Mouse (Mus musculus) forebrain, embryonic 12.5 days (tissue): ENCODE data around the gene 2700081O15Rik. TPM values are rescaled to one million over a fixed set of nuclear protein-coding genes. Genes with fewer than 3 reads are reported as not detected.
A peak's percentile ranks its signal among the peaks of the same experiment; 100 is the strongest.
"Not testable (repeated sequence)": the region's sequence is repeated elsewhere in the genome, so short reads cannot be mapped to it uniquely, and the experiment has no call there.

Experiments used
- ATAC-seq: fragments of 200-750 bp; cut with Nextera tagmentation; 2 replicates; pipeline ENCODE4 v1.8.0; 2017; ENCODE audit warnings: moderate TSS enrichment; ENCODE audit not compliant: low FRiP score
- H3K27ac ChIP-seq: fragments of 300-500 bp; sonication (generic); 2 replicates; pipeline ENCODE4 v1.5.1; 2016; ENCODE audit warnings: mild to moderate bottlenecking
- H3K27me3 ChIP-seq: fragments of 300-500 bp; sonication (generic); 2 replicates; pipeline ENCODE4 v1.6.1; 2016; ENCODE audit warnings: mild to moderate bottlenecking
- H3K36me3 ChIP-seq: fragments of 300-500 bp; sonication (generic); replicated peaks from 2 replicates; pipeline ENCODE4 v1.6.1; 2016; ENCODE audit warnings: mild to moderate bottlenecking
- H3K4me1 ChIP-seq: fragments of 300-500 bp; sonication (generic); 2 replicates; pipeline ENCODE4 v1.6.1; 2016
- H3K4me2 ChIP-seq: fragments of 300-500 bp; sonication (generic); 2 replicates; pipeline ENCODE4 v1.6.1; 2016; ENCODE audit warnings: mild to moderate bottlenecking, moderate library complexity
- H3K4me3 ChIP-seq: fragments of 300-500 bp; sonication (generic); replicated peaks from 2 replicates; pipeline ENCODE4 v1.5.1; 2016; ENCODE audit warnings: mild to moderate bottlenecking
- H3K9ac ChIP-seq: fragments of 300-500 bp; sonication (generic); 2 replicates; pipeline ENCODE4 v1.6.1; 2016; ENCODE audit warnings: mild to moderate bottlenecking
- H3K9me3 ChIP-seq: fragments of 300-500 bp; sonication (generic); 2 replicates; pipeline ENCODE4 v1.6.1; 2016
- WGBS: fragments of 180-500 bp; shearing (Covaris S2); methylation state at CpG from one replicate; pipeline ENCODE4 v1.1.7; 2016; 5-methylcytosine and 5-hydroxymethylcytosine counted together
- polyA plus RNA-seq: library from polyadenylated mRNA; unstranded; fragments of >200 nt; fragmentation: Nextera tagmentation; extraction: Ambion mirVana; gene quantifications from 2 replicates; pipeline ENCODE4 v1.2.1, GENCODE M21; 2016

2700081O15Rik gene
- 16.3 and 18.6 TPM in 2 replicates for polyA plus RNA-seq

DNA sequence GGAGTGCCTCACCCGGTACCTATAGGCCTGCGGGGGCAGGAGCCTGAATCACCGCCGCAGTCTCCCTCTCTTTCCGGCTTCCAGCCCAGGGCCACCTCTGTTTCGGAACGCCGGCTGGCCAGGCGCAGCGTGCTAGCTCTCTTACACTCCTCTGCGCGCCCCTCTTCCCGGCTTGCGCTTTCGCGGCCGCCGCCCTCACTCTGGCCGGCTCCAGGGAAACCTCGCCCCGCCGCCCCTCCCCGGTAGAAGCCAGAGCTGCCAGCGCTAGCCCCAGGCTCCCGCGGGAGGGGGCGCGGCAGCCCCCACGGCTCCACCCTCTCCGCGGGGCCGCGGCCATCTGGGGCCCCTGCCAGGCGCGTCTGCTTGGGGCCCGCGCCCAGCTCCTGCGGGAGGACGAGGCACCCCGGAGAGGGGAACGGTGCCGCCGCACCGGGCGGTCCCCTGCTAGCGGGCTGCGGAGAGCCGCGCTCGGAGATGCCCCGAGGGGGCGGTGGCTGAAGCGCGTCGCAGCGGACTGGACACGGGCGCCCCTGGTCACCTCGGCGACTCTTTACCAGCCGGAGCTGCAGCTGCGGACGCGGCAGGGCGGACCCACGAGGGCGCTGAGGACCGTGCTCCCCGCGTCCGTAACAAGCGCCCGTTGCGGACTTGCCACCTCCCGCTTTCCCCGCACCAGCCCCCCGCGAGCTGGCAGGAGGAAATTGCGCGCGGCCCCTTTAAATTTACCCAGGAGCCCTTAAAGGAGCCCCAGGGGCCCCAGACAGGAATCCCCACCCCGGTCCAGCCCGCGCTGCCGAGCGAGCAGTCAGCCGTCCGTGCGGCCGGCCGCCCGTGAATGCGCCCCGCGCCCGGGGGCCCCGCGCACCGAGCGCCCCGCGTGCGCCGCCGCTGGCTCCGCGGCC, at the start of gene 2700081O15Rik:
Gene 2700081O15Rik (plus strand): TSS at position 792 of the 902 bp plus-strand sequence.
- Histone ChIP-seq H3K4me2 (peak within 1 kb of the TSS; percentile 77), H3K27me3 (peaks cover 5% of the 10 kb centered on the region; the same call in 1 of the 2 replicates), H3K4me3 (peak within 1 kb of the TSS; percentile 95), H3K9me3 (no peaks in the 10 kb centered on the region), H3K27ac (peak within 1 kb of the TSS; percentile 98), H3K4me1 (peaks cover 46% of the 10 kb centered on the region), H3K36me3 (peaks cover 23% of the 10 kb centered on the region), H3K9ac (peak within 1 kb of the TSS; percentile 99)
- under 1% methylated on average over 83 of the region's 107 CpGs for WGBS
- ATAC-seq: peak; percentile 74

DNA sequence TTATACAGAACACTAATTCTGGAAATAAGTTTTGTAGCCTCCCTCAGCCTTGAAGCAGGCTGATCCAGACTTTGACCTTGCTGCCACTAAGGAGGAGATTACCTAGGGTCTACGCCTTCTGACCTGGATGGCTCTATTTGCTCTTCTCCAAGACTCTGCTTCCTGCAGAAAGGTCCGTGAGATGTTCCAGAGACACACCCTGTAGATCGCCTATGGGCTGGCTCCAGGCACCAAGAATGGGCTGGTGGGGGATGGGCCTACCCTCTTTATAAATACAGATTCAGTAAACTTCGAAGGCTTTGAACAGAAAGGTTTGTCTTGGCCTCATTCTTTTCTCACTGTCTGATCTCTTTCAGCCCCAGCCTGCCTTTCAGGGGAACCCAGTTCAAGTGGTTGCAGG, 48.0 kb upstream of the 2700081O15Rik start:
- not testable (repeated sequence) for H3K27ac ChIP-seq, ATAC-seq, H3K4me3 ChIP-seq, H3K4me1 ChIP-seq, H3K9me3 ChIP-seq, H3K27me3 ChIP-seq, H3K9ac ChIP-seq, H3K4me2 ChIP-seq
- 94% methylated on average over 4 of the region's 4 CpGs for WGBS
- H3K36me3 ChIP-seq: peaks cover 79% of the 10 kb centered on the region

DNA sequence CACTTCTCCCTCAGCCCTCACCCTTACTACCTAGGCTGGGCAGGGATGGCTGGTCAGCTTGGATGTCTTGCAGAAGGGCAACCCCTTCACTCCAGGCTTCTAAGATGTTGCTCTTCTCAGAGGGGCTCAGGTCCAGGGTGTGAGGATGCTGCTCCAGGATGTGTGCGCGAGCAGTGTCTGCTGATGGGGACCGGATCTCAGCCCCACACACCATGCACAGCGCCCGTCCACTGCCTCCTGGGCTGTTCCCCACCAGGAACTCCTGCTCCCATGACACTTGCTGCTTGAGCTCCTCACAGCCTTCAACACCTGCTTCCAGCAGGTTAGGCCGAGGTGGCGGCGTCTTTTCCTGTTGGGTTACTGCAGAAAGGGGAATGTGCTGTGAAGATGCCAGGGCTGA, 42.9 kb upstream of the 2700081O15Rik start:
- no peak overlapping the region for H3K4me2 ChIP-seq
- H3K9me3 ChIP-seq: no peaks in the 10 kb centered on the region
- no peak overlapping the region for H3K27ac ChIP-seq
- no peak overlapping the region for H3K9ac ChIP-seq
- no peak for ATAC-seq
- peaks cover 79% of the 10 kb centered on the region for H3K36me3 ChIP-seq
- peaks cover 3% of the 10 kb centered on the region; the same call in 1 of the 2 replicates for H3K4me1 ChIP-seq
- no peaks in the 10 kb centered on the region for H3K27me3 ChIP-seq
- H3K4me3 ChIP-seq: no peak overlapping the region
- 98% methylated on average over 8 of the region's 8 CpGs for WGBS

DNA sequence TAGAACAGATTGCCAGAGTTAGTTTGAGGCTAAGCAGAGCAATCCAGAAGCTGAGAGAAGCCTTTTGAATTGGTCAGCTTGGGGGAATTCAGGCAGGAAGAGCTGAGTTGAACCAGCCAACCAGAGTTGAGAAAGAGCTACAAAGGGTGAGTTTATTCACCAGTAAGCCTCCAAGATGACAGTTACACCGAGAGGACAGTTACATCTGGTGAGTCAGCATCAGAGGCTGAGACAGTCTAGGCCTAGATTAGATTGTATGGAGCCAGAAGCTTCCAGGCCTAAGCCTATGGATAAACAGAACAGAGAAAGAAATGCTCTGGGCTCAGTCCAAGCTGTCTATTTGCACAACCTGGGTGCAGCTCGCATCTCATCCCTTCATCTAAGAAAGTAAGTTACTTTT, 39.8 kb upstream of the 2700081O15Rik start:
- H3K4me3 ChIP-seq: no peak overlapping the region
- H3K9ac ChIP-seq: no peak overlapping the region
- ATAC-seq: no peak
- no peak overlapping the region for H3K4me2 ChIP-seq
- peaks cover 54% of the 10 kb centered on the region for H3K36me3 ChIP-seq
- peaks cover 27% of the 10 kb centered on the region for H3K4me1 ChIP-seq
- H3K27me3 ChIP-seq: no peaks in the 10 kb centered on the region
- H3K9me3 ChIP-seq: no peaks in the 10 kb centered on the region
- WGBS: 90% methylated on average over 2 of the region's 2 CpGs
- H3K27ac ChIP-seq: no peak overlapping the region

DNA sequence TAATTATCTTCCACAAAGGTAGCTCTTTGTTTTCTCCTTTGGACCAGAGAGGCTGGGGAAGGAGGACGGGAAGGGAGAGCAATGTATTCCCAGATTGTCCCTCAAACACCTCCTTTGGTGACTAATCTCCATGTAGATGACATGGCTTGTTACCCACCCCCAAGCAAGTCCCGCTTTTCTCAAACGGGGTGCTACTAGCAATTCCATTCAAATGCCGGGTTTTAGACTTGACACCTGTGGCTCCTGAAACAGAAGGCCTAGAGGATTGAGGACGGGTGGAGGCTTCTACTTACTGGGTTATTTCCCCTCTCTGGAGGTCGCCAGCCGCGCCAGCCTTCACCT, 35.5 kb upstream of the 2700081O15Rik start:
- Histone ChIP-seq H3K9me3 (no peaks in the 10 kb centered on the region), H3K27ac (peak overlapping the region; percentile 97), H3K27me3 (no peaks in the 10 kb centered on the region), H3K36me3 (peaks cover 12% of the 10 kb centered on the region), H3K4me3 (peak overlapping the region; percentile 88), H3K4me1 (peaks cover 46% of the 10 kb centered on the region), H3K4me2 (peak overlapping the region; percentile 80), H3K9ac (peak overlapping the region; percentile 92)
- no peak for ATAC-seq
- 2% methylated on average over 8 of the region's 8 CpGs for WGBS

DNA sequence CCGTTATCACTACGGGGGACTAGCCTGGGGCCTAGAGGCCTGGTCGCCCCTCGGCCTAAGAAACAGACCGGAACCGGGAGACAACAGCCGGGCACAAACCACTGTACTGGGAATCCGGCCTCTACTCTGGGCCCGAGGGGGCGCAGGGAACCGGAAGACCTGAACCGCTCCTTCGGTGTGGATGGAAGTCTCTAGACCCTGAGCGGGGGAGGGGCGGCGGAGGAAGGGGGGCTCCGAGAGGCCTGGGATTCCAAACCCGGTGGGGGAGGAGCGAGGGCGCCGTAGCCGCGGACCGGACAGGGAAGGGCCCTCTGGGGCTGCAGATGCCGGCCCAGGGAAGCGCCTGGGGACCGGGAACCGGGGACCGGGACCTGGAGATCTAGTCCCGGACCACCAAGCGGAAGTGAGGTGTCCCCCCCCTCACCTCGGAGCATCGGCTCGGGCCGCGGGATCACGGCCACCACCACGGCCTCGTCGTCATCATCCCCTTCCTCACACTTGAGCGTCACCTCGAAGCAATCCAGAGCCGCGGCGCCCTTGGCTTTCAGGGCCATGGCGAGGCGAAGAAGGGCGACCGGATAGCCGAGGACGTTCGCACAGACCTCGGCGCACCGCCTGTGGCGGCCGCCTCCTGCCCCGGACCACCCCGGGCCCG, 35.0 kb upstream of the 2700081O15Rik start:
- Histone ChIP-seq H3K4me1 (peaks cover 46% of the 10 kb centered on the region), H3K27ac (peak overlapping the region; percentile 97), H3K9ac (peak overlapping the region; percentile 92), H3K27me3 (no peaks in the 10 kb centered on the region), H3K36me3 (peaks cover 11% of the 10 kb centered on the region), H3K4me2 (peak overlapping the region; percentile 80), H3K4me3 (peak overlapping the region; percentile 88), H3K9me3 (no peaks in the 10 kb centered on the region)
- 1% methylated on average over 52 of the region's 60 CpGs for WGBS
- peak; percentile 54 for ATAC-seq

DNA sequence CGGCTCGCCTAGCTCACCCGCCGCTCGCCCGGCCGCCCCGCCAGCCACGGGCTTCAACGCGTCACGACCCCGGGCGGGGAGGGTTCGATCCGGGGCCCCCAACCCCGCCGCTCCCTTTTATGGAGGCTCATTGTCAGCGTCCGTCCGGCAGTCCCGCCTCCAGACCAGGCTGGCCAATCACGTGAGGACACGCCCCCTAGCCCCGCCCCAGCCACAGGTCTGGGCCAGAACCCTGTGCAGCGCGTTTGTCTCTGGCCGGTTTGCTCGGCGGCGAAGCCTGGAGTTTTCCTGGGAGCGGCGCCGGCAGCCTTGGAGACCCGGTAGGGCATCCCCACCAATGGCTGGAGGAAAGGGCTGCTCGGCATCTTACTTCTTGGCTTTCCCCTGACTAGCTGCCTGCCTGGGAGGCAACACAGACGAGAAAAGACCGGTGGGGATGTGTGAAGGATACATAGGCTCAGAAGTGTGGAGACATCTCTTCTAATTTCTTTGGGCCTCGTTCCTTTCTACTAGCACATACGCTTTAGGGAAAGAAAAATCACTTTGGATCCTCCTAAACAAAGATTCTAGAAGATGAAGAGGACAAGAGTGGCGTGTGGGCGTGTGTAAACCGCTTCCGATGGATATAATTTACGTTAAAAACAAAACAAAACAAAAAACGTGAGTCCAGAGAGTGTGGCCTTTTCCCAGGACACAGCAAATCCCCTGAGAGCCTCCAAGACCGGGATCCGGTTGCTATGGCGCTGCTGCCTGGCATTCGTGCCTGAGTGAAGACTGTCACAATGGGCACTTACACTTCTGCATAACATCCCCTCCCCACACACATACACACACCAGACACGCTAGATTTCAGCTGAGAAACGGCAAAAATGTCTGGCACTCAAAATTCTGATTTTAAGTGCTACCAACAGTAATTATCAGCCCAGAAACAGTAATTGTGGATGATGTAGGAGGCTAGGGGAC, 34.2 kb upstream of the 2700081O15Rik start, which contains the start of gene Spindoc:
Gene Spindoc (minus strand): TSS at position 92 of the 963 bp plus-strand sequence.
- no peaks in the 10 kb centered on the region for H3K27me3 ChIP-seq
- peak within 1 kb of the TSS; percentile 88 for H3K4me3 ChIP-seq
- peak within 1 kb of the TSS; percentile 97 for H3K27ac ChIP-seq
- ATAC-seq: peak; percentile 100
- no peaks in the 10 kb centered on the region for H3K9me3 ChIP-seq
- peak within 1 kb of the TSS; percentile 92 for H3K9ac ChIP-seq
- H3K4me1 ChIP-seq: peaks cover 46% of the 10 kb centered on the region
- WGBS: under 1% methylated on average over 52 of the region's 52 CpGs
- peaks cover 11% of the 10 kb centered on the region for H3K36me3 ChIP-seq
- H3K4me2 ChIP-seq: peak within 1 kb of the TSS; percentile 80

DNA sequence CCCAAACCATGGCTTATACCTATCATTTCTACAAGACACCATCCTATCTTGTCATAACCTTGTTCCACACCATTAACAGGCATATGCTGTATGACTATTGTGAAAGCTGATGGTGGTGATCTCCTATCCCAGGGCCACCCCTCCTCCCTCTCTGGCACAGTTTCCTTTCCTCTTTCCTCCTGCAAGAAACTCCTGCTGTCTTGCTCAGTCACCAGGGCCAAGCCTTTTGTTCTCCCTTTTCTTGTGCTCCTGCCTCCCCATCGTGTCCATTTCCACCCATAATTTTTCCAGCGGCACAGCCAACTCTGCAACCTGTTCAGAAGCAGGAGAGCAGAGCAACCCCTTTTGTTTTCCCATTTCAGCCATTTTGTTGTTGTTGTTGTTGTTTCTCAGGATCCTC, 31.4 kb upstream of the 2700081O15Rik start:
- no peak overlapping the region for H3K9ac ChIP-seq
- peaks cover 3% of the 10 kb centered on the region; the same call in 1 of the 2 replicates for H3K36me3 ChIP-seq
- H3K27ac ChIP-seq: no peak overlapping the region
- WGBS: 39% methylated on average over 2 of the region's 2 CpGs
- no peak overlapping the region for H3K4me3 ChIP-seq
- no peak overlapping the region for H3K4me2 ChIP-seq
- H3K9me3 ChIP-seq: peaks cover 11% of the 10 kb centered on the region; the same call in 1 of the 2 replicates
- H3K27me3 ChIP-seq: no peaks in the 10 kb centered on the region
- H3K4me1 ChIP-seq: peaks cover 29% of the 10 kb centered on the region
- no peak for ATAC-seq

DNA sequence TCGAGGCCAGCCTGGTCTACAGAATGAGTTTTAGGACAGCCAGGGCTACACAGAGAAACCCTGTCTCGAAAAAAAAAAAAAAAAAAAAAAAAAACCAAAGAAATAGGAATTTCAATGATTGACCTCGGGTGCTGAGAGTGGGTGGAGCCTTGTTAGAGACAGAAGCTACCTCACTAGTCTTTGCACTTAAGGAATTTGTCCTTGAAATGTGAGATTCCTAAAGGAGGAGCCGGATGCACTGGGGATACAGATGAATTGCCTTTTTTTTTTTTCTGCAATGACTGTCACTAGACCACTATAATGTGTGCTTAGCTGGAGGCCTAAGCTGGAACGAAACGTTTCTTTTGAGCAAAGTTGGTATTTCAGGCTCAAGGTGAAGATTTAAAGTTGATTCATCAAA, 28.9 kb upstream of the 2700081O15Rik start:
- Histone ChIP-seq H3K36me3 (peaks cover 3% of the 10 kb centered on the region; the same call in 1 of the 2 replicates), H3K9ac (no peak overlapping the region), H3K9me3 (peaks cover 11% of the 10 kb centered on the region; the same call in 1 of the 2 replicates), H3K27me3 (no peaks in the 10 kb centered on the region), H3K4me3 (no peak overlapping the region), H3K27ac (no peak overlapping the region), H3K4me1 (peaks cover 16% of the 10 kb centered on the region), H3K4me2 (no peak overlapping the region)
- 88% methylated on average over 6 of the region's 6 CpGs for WGBS
- ATAC-seq: no peak

DNA sequence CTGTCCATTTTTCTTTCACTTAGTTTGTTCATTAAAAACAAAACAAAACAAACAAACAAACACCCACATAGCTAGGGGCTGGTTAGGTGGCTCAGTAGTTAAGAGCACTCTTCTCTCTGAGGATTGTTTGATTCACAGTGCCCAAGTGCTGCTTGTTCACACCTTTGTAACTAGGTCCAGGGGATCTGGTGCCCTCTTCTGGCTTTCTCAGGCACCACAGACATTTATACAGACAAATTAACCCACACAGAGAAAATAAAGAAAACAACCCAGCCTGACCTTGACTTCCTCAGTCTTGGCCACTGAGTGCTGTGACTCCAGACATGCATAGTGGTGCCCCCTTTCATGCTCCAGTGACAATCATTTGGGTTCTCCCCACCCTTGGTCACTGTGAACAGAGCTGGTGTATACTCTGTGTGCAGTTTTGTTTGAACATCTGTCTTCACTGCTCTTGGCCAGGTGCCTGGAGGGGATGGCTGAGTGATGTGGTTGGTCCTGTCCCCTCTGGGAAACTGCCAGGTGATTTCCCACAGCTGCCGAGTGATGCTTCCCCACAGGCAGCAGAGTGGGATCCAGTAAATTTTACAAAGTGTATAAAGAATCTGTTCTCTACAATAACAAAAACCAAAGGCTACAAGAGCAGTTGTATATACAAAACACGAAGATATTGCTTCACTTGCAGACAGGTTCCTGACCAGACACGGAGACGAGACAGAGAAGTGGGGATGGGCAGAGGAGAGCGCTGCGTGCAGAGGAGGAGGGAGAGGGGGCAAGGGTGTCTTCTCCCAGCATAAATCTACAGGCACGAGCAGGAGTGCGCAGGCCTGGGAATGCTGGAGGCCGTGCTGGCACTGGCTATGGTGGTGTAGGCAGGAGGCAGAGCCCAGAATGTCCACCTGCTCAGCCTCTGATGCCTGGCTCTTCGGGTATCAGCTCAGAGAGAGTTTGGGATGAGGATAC, 20.3 kb upstream of the 2700081O15Rik start:
- 90% methylated on average over 9 of the region's 10 CpGs for WGBS
- not testable (repeated sequence) for H3K4me2 ChIP-seq, H3K4me1 ChIP-seq, ATAC-seq, H3K9ac ChIP-seq, H3K4me3 ChIP-seq, H3K27ac ChIP-seq, H3K9me3 ChIP-seq, H3K36me3 ChIP-seq
- H3K27me3 ChIP-seq: peaks cover 11% of the 10 kb centered on the region

DNA sequence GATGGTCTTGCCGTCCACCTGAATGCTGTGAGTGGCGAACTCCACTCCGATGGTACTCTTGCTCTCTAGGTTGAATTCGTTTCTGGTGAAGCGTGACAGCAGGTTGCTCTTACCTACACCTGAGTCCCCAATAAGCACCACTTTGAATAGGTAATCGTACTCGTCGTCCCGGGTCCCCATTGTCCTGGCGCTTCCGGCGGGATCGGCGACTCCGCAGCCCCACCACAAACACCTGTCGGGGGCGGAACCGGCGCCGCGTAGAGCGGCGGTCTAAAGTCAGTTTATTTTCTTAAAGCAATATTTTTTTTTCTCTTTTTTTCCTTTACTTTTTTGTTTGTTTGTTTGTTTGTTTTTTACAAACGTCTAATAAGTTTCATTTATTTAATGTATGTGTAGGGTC, 18.5 kb upstream of the 2700081O15Rik start:
- H3K9me3 ChIP-seq, H3K4me1 ChIP-seq, ATAC-seq, H3K36me3 ChIP-seq, H3K27ac ChIP-seq, H3K4me3 ChIP-seq, H3K4me2 ChIP-seq, H3K9ac ChIP-seq: not testable (repeated sequence)
- peaks cover 11% of the 10 kb centered on the region for H3K27me3 ChIP-seq
- 34% methylated on average over 24 of the region's 24 CpGs for WGBS
